Mouse (Mus musculus): ENCODE results near the gene Slc44a2.

DNA sequence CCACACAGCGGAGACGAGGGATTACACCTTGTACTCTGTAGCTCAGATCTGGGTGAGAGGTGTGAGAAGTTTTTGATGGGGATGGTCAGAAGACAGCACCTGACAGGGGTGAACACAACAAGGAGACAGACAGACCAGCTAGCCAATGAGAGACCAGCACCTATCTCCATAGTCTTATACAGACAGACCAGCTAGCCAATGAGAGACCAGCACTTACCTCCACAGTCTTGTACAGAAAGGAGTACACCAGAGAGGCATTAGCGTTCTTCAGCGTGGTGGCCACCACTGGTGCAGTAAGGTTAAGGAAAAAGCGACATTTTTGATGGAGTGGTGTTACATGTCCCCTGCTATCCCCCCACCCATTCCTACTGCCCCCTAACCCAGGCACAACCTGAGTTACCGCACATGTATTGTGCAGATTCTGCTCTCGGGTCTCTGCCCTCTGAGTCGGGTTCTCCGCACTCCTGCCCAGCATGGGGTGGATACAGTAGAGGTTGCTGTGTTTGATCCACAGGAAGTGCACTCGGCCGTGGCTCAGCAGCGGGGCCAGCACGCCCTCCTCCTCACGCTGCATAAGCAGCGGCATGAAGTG lies 11.3 kb upstream of the Slc44a2 start:
- TF ChIP-seq CTCF (IDR thresholded peaks at IDR 0.05; ENCODE audit: borderline replicate concordance, control insufficient read depth, extremely low read depth, insufficient read depth, low read length, poor library complexity) (no peak), POLR2A (IDR thresholded peaks at IDR 0.05; ENCODE audit: control insufficient read depth, extremely low read depth, insufficient read depth, low read length, poor library complexity) (no peak)

Measured in thymus, adult 2 months (tissue).